Mouse (Mus musculus) gastrocnemius, adult 18-20 months (tissue): ENCODE data around the gene Morn4. TPM values are rescaled to one million over a fixed set of nuclear protein-coding genes. Genes with fewer than 3 reads are reported as not detected.

ENCODE experiments used
- DNase-seq: peaks from one replicate; pipeline ENCODE4 v3.0.0; 2021; ENCODE audit warnings: low spot score
- total RNA-seq, 2 experiments: library from RNA; stranded (reverse); gene quantifications; 2 replicates each; pipeline ENCODE4 v1.2.3; 2021

Morn4 gene
- total RNA-seq, 2 experiments from 2014 or later: 4.0 to 4.5 TPM

DNA sequence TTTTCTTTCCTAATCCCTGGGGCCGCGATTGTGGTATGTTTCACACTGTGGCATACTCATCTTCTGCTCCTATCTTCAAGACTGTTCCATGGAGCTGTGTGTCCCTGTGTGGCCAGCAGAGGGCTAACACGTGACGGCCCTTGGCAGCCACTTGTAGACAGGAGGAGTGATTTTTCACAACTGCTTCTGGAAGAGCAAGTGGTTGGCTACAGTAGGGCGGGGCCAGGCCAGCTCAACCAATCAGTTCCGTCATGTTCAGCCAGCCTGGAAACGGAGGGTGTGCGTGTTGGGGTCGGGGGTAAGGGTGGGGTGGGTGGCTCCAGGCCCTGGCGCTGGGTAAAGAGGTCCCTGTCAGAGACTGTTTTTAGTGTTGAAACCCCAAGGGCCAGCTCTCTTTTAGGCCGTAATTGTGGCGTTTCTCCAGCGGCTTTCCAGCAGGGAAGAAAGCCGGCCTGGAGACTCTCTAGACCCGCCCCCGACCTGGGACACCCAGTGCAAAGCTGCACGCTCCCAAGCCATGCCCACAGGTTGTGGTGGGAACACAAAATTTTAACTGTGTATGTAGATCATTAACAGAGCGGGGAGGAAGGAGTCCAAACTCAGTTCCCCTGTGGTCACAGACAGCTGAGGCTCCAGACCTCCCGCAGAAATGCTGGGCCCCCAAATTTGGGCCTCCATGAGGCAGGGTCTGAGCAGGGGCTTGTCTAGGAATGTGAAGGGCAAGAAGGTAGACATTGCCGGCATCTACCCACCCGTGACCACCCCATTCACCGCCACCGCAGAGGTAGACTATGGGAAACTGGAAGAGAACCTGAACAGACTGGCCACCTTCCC is 40.7 kb downstream of the Morn4 start, which contains the start of gene Hoga1:
Hoga1 (plus strand) TSS at position 342 of the 834 bp plus-strand sequence.
- peak; percentile 90 for DNase-seq

DNA sequence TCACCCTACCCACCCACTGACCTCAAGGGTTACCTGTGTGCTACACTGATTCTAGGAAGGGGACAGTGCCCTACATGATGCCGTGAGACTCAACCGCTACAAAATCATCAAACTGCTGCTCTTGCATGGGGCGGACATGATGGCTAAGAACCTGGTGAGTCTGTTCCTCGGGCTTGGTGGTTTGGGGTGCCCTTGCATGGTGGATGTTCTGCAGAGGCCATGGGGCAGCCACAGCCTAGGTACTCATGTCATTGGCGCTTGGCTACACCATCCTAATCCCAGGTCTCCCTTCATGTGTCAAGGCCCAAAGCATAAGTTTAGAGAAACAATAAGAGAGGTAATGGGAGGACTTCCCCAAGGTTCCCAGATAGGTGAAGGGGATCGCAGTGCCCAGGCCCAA is 42.2 kb downstream of the Morn4 start:
- DNase-seq: no peak

DNA sequence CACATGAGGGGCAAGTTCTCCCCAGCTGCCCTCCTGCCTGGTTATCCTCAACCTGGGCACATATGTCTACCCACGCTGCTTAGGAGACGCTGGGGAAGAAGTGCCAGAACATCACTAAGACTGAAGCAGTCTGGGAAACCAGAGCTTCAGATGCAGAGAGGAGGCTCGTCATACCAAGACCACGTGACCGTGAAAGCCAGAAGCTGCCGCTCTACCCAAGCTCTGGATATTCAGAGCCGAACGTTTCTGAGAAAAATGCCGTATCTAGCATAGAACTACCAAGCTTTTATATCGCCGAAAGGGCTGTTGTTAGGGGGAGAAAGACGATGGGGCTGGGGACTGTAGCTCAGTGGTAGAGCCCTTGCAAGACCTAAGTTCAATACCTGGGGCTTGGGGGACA is 47.8 kb downstream of the Morn4 start:
- no peak for DNase-seq

DNA sequence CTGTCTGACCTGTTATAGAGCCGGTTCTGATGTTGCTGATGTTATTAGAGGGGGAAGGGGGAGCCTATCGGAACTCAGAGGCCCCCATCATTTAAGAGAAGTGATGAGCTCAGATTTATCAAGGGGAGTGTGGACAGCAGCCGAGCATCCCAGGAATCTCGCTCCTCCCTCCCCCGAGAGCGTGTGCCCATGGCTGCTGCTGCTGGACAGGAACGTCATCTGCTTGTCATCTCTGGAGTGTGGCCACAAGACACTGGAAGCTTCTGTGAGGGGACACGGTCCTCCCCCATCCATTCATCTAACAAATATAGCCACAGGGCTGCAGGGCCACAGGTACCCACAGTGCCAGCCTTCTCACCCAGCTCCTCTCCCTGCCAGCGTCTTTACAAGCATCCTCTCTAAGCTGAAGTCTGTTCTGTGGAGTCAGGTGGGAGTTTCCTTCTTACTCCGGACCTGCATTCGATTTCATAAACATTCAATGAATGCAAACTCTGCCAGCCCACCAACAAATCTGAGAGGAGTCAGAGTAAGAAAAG is 48.9 kb downstream of the Morn4 start:
- DNase-seq: no peak

DNA sequence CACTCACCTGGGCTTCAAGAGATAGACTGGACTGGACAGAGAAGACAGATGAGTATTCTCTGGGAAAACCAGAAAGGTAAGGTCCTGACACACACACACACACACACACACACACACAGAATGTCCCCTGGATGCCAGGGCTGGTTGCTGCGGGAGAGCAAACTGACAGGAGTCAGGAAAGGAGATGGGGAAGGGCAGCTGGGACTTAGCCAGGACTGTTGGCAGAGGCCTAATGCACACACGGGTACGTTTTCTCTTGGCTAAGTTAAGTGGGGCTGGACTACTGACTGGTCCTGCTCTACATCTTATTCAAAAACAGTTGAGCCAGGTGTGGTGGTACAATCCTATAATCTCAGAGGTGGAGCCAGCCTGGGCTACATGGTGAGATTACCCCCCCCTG is 49.8 kb downstream of the Morn4 start:
- no peak for DNase-seq

DNA sequence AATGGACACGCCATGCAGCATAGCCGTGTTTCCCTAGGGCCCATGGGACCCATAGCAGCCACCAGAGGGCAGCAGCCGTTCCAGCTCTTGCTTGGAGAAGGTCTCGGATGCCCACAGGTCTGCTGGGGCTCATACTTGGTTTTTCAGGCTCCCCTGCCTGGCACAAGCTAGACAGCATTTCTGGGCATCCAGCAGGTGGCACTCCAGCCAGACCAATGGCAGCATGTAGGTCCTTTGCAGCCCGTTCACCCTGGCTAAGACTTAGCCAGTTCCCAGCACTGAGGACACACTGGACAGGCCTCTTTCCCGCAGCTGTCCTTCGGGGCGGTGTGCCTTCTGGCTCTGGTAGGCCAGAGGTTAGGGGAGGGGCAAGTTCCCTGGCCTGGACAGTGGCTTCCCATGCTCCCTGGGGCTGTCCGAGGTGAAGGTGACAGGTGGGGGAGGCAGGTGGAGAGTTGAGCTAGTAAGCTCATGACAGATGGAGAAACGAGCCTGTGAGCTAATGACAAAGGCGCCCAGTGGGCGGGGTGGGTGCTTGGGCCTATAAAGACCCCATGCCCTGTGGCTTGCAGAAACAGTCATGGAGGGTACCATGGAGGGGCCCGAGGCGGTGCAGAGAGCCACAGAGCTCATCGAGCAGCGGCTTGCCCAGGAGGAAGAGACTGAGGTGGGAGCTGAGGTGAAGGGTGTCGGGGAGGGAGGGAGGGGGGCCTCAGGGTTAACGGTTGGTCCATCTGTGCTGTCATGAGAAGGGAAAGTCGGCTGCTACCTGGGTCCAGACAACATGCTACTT is 50.5 kb downstream of the Morn4 start, which contains the start of gene Ankrd2:
Ankrd2 (plus strand) TSS at position 545 of the 793 bp plus-strand sequence.
- peak; percentile 85 for DNase-seq

DNA sequence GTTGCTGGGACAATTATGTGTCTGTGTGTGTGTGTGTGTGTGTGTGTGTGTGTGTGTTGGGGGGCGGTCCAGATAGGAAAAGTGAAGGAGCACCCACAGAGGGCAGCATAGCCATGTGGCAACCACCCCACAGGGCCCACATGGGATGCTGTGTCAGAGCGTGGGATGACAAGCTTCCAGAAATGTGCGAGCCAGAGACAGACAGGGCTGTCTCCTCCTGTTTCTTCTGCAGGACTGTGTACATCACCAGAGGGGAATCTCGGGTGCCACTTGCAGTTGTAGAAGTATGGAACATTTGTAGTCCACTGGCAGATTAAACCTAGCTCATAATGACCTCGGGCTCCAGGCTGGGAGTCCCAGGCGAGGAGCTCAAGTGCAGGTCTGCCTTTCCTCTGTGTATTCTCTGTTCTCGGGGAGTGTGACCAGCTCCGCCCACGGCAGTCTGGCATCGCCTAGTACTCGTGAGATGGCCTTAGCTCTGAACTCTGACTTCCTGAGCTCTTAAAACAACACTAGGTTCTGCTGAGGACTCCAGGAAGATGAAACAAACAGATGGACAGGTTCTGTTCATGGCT is 51.2 kb downstream of the Morn4 start:
- DNase-seq: peak; percentile 29

DNA sequence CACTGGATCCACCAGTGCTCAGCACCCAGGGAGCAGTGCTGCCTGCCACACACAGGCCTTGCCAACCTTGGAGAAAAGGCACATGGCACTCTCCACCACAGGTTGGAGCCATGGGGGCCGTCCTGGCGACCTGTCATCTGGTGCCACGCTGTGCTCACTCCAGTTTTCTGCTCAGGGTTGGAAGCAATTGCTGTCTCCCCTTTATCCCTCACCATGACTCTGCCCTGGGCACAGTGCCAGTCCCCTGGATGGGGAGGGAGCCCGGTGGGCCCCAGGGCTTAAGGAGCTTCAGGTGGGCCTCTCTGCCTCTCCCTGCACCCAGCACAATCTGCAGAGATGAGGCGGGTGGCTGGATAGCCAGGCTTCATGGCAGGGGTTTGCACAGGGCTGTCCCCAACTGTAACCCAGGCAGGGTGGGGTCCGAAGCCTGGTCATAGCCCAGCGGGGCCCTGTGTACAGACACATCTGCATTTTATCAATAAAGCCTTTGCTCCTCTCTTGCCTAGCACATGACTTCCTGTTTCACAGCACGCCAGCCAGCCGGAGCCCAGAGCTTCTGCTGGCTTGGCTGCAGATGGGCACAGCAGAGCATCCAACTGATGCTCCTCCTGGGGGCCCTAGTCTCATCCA is 51.9 kb downstream of the Morn4 start:
- DNase-seq: no peak

DNA sequence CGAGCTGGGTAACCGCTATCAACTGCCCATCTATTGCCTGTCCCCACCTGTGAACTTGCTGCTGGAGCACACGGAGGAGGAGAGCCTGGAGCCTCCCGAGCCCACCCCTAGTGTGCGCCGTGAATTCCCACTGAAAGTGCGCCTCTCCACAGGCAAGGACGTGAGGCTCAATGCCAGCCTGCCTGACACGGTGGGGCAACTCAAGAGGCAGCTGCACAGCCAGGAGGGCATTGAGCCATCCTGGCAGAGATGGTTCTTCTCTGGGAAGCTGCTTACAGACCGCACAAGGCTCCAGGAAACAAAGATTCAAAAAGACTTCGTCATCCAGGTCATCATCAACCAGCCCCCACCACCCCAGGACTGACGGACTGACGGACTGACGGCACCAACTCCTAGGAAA is 52.5 kb downstream of the Morn4 start:
- peak; percentile 25 for DNase-seq

DNA sequence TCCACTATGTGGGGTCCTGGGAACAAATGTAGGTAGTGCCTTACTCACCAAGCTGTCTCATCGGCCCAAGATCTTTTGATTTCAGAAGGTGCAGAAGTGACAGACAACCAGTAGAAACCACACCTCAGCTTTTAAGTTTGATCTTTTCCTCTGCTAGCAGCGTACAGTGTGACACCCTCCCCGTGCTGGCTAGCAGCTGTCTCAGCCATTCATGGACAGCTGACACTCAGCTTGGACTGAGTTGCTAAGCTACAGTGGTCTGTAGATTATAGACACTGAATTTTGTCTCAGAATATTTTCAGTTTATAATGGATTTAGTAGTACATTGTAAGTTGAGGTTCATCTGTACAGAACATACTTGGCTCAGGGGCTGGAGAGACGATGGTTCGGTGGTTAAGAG is 55.0 kb downstream of the Morn4 start:
- no peak for DNase-seq

DNA sequence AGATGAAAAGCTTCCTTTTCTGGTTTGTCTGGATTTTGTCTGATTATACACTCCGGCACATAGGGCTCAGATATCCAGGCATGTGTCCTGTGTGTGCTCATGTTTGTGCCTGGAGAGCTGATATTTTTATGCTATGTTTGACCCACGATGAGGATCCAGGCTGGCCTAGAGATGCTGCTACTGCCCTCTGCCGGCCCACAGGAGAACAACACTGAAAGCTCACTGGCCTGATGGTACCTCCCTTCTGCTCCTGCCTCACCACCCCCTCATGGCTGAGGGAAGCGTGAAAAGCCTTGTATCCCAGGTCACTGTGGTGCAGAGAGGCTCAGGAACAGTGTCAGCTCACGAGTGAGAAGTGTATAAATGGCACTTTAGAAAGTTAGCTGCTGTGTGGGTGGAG is 60.0 kb downstream of the Morn4 start:
- peak; percentile 86 for DNase-seq

Other genes with a start within 250 kb of the Morn4 start
- gene Frat2, start 238.2 kb downstream of the Morn4 start, total RNA-seq: 10 to 100 TPM in 1 of 2 experiments, 1 to 10 TPM in 1; 6.6 to 12.4 TPM
- 10 to 100 TPM; 31.0 to 31.2 TPM for gene Rrp12, start 190.2 kb downstream of the Morn4 start, total RNA-seq
- 10 to 100 TPM; 15.0 to 26.3 TPM for gene Pgam1, start 174.4 kb downstream of the Morn4 start, total RNA-seq
- 10 to 100 TPM; 19.9 to 20.1 TPM for gene Exosc1, start 152.9 kb downstream of the Morn4 start, total RNA-seq
- 10 to 100 TPM; 17.4 to 20.2 TPM for gene Zdhhc16, start 152.9 kb downstream of the Morn4 start, total RNA-seq
- 1 to 10 TPM; 8.7 to 9.7 TPM for gene Mms19, start 105.2 kb downstream of the Morn4 start, total RNA-seq
- gene Ubtd1, start 104.6 kb downstream of the Morn4 start, total RNA-seq: 10 to 100 TPM; 15.5 to 17.3 TPM
- 100 to 1,000 TPM; 180 to 360 TPM for gene Ankrd2, start 50.4 kb downstream of the Morn4 start, total RNA-seq
- 1 to 10 TPM; 2.8 to 4.2 TPM for gene Hoga1, start 40.7 kb downstream of the Morn4 start, total RNA-seq
- gene 4933411K16Rik, start 34.1 kb downstream of the Morn4 start, total RNA-seq: under 1 TPM; 0.48 to 0.85 TPM
- 10 to 100 TPM; 13.0 to 13.7 TPM for gene Pi4k2a, start 4.1 kb upstream of the Morn4 start, total RNA-seq
- 10 to 100 TPM in 1 of 2 experiments, 1 to 10 TPM in 1; 9.1 to 10.4 TPM for gene Avpi1, start 42.7 kb upstream of the Morn4 start, total RNA-seq
- gene Marveld1, start 61.0 kb upstream of the Morn4 start, total RNA-seq: 1 to 10 TPM; 5.3 to 6.9 TPM
- gene Zfyve27, start 77.6 kb upstream of the Morn4 start, total RNA-seq: 10 to 100 TPM; 11.6 to 12.9 TPM
- gene Sfrp5, start 115.9 kb upstream of the Morn4 start, total RNA-seq: 1 to 10 TPM; 3.0 to 9.3 TPM
- 1 to 10 TPM; 2.9 to 3.7 TPM for gene Golga7b, start 161.2 kb upstream of the Morn4 start, total RNA-seq